Mouse (Mus musculus) spleen, postnatal 10 days (tissue): ENCODE results near the gene Prss3.
"Not testable (repeated sequence)": the region's sequence is repeated elsewhere in the genome, so short reads cannot be mapped to it uniquely, and the experiment has no call there.

ENCODE experiments used
- DNase-seq, 2 experiments: peaks; one replicate each; pipeline ENCODE4 v3.0.0; 2021 to 2022; ENCODE audit warnings: low spot score in 2 of 2

Prss3 gene

GRCm38 (mm10) chr6:41377578-41377977 lies at the start of gene Prss3:
Gene Prss3, minus strand, starts transcription at chr6:41377678.
- DNase-seq = not testable (repeated sequence)

GRCm38 (mm10) chr6:41392056-41392455 lies 14.6 kb upstream of the Prss3 start, which contains the start of gene Gm5771:
Gene Gm5771, plus strand, starts transcription at chr6:41392356.
- DNase-seq = not testable (repeated sequence)

GRCm38 (mm10) chr6:41391640-41392039 lies 14.2 kb upstream of the Prss3 start:
- not testable (repeated sequence) for DNase-seq

- no peak for DNase-seq
Measured at GRCm38 (mm10) chr6:41386781-41387180, 9.3 kb upstream of the Prss3 start.

GRCm38 (mm10) chr6:41373772-41374171 lies 3.7 kb downstream of the Prss3 start:
- not testable (repeated sequence) for DNase-seq

GRCm38 (mm10) chr6:41353932-41354331 lies 23.5 kb downstream of the Prss3 start, which contains the start of gene Try10:
Gene Try10, plus strand, starts transcription at chr6:41354105.
- no peak for DNase-seq
